Mouse (Mus musculus): ENCODE measurements around the gene Gpatch4.

Gpatch4 gene

GRCm38 (mm10) chr3:88042661-88043421 is at the start of gene Gpatch4:
Gpatch4 (plus strand) TSS chr3:88043108.
- peak; percentile 67 to 90 for DNase-seq (ENCODE audit: low spot score in 2 of 2)

- no peak for DNase-seq (ENCODE audit: low spot score in 2 of 2)
Measured at GRCm38 (mm10) chr3:87993436-87993835, 49.5 kb upstream of the Gpatch4 start.

- no peak for DNase-seq (ENCODE audit: low spot score in 2 of 2)
Measured at GRCm38 (mm10) chr3:87995331-87995730, 47.6 kb upstream of the Gpatch4 start.

- no peak for DNase-seq (ENCODE audit: low spot score in 2 of 2)
Measured at GRCm38 (mm10) chr3:87996401-87996800, 46.5 kb upstream of the Gpatch4 start.

- DNase-seq (ENCODE audit: low spot score in 2 of 2), result no peak
Measured at GRCm38 (mm10) chr3:87996971-87997614, 45.8 kb upstream of the Gpatch4 start.

- DNase-seq (ENCODE audit: low spot score in 2 of 2), result no peak
Measured at GRCm38 (mm10) chr3:87998747-87999146, 44.2 kb upstream of the Gpatch4 start.

- DNase-seq (ENCODE audit: low spot score in 2 of 2), result no peak
Measured at GRCm38 (mm10) chr3:87999243-87999895, 43.5 kb upstream of the Gpatch4 start.

GRCm38 (mm10) chr3:88000181-88000580 is 42.7 kb upstream of the Gpatch4 start, which contains the start of gene Bcan:
Bcan (minus strand) TSS chr3:88000230.
- no peak for DNase-seq (ENCODE audit: low spot score in 2 of 2)

- no peak for DNase-seq (ENCODE audit: low spot score in 2 of 2)
Measured at GRCm38 (mm10) chr3:88000816-88001595, 41.9 kb upstream of the Gpatch4 start.

- no peak for DNase-seq (ENCODE audit: low spot score in 2 of 2)
Measured at GRCm38 (mm10) chr3:88002291-88002976, 40.5 kb upstream of the Gpatch4 start.

- no peak for DNase-seq (ENCODE audit: low spot score in 2 of 2)
Measured at GRCm38 (mm10) chr3:88005822-88006786, 36.8 kb upstream of the Gpatch4 start.

- DNase-seq (ENCODE audit: low spot score in 2 of 2), result no peak
Measured at GRCm38 (mm10) chr3:88010634-88011265, 32.2 kb upstream of the Gpatch4 start.

GRCm38 (mm10) chr3:88022322-88023191 is 20.4 kb upstream of the Gpatch4 start:
- peak; percentile 33 to 82 for DNase-seq (ENCODE audit: low spot score in 2 of 2)

GRCm38 (mm10) chr3:88023192-88024074 is 19.5 kb upstream of the Gpatch4 start:
- DNase-seq (ENCODE audit: low spot score in 2 of 2), result no peak

GRCm38 (mm10) chr3:88026823-88027222 is 16.1 kb upstream of the Gpatch4 start:
- DNase-seq (ENCODE audit: low spot score in 2 of 2), result no peak

- DNase-seq (ENCODE audit: low spot score in 2 of 2), result peak; percentile 26 to 46
Measured at GRCm38 (mm10) chr3:88027434-88028186, 15.3 kb upstream of the Gpatch4 start, which contains the start of gene Hapln2. Hapln2 (minus strand) TSS chr3:88027583.
